Mouse (Mus musculus) bone marrow macrophage, adult 2 months (primary cell): ENCODE data around the gene Dnah8. TPM values are rescaled to one million over a fixed set of nuclear protein-coding genes. Genes with fewer than 3 reads are reported as not detected.

Experiments
- H3K27ac ChIP-seq: 2 replicates; pipeline ENCODE4 v1.5.1; 2012; ENCODE audit warnings: low read depth, low read length; ENCODE audit not compliant: insufficient read depth
- H3K4me1 ChIP-seq: 2 replicates; pipeline ENCODE4 v1.6.1; 2012; ENCODE audit warnings: low read length; ENCODE audit not compliant: control insufficient read depth, insufficient read depth
- H3K4me3 ChIP-seq: 2 replicates; pipeline ENCODE4 v1.5.1; 2012; ENCODE audit warnings: mild to moderate bottlenecking, low read length, moderate library complexity; ENCODE audit not compliant: insufficient read depth
- CTCF ChIP-seq: IDR thresholded peaks from 2 replicates; pipeline ENCODE4 v1.5.1; 2012; ENCODE audit warnings: low read depth, mild to moderate bottlenecking, low read length, moderate library complexity
- POLR2A ChIP-seq: IDR thresholded peaks from 2 replicates; pipeline ENCODE4 v1.6.1; 2012; ENCODE audit warnings: mild to moderate bottlenecking, low read depth, low read length, borderline replicate concordance
- polyA plus RNA-seq: library from polyadenylated mRNA; stranded (reverse); fragments of >200 nt; gene quantifications from 2 replicates; pipeline ENCODE4 v1.2.4, GENCODE M21; 2012; ENCODE audit not compliant: missing spikeins, insufficient read depth, insufficient read length

The Dnah8 gene
- polyA plus RNA-seq, 1 experiment = 0.64 TPM

- Histone ChIP-seq H3K27ac (no peak overlapping the region), H3K4me3 (no peak overlapping the region), H3K4me1 (no peaks in the 10 kb centered on the region)
- TF ChIP-seq CTCF (no peak), POLR2A (no peak)
Observed at GRCm38 (mm10) chr17:30808866-30809660, 184.9 kb downstream of the Dnah8 start.

GRCm38 (mm10) chr17:30809926-30810660 lies 185.9 kb downstream of the Dnah8 start:
- no peak for TF ChIP-seq CTCF
- no peak for TF ChIP-seq POLR2A
- Histone ChIP-seq H3K4me1 (no peaks in the 10 kb centered on the region), H3K27ac (no peak overlapping the region), H3K4me3 (no peak overlapping the region)

GRCm38 (mm10) chr17:30818543-30818942 lies 194.4 kb downstream of the Dnah8 start:
- Histone ChIP-seq H3K4me1 (no peaks in the 10 kb centered on the region), H3K27ac (no peak overlapping the region), H3K4me3 (no peak overlapping the region)
- TF ChIP-seq CTCF = no peak
- no peak for TF ChIP-seq POLR2A

GRCm38 (mm10) chr17:30819134-30819533 lies 195.0 kb downstream of the Dnah8 start:
- H3K4me1 ChIP-seq = no peaks in the 10 kb centered on the region
- H3K4me3 ChIP-seq = no peak overlapping the region
- TF ChIP-seq CTCF (no peak), POLR2A (no peak)
- H3K27ac ChIP-seq = no peak overlapping the region

- H3K27ac ChIP-seq = no peak overlapping the region
- no peak overlapping the region for H3K4me3 ChIP-seq
- H3K4me1 ChIP-seq = no peaks in the 10 kb centered on the region
- no peak for TF ChIP-seq POLR2A
- no peak for TF ChIP-seq CTCF
Observed at GRCm38 (mm10) chr17:30821115-30821514, 197.0 kb downstream of the Dnah8 start.

- H3K27ac ChIP-seq = no peak overlapping the region
- no peak for TF ChIP-seq CTCF
- TF ChIP-seq POLR2A = no peak
- no peaks in the 10 kb centered on the region for H3K4me1 ChIP-seq
- H3K4me3 ChIP-seq = no peak overlapping the region
Observed at GRCm38 (mm10) chr17:30824473-30824872, 200.3 kb downstream of the Dnah8 start.

GRCm38 (mm10) chr17:30825731-30826304 lies 201.7 kb downstream of the Dnah8 start:
- H3K4me3 ChIP-seq = no peak overlapping the region
- no peak overlapping the region for H3K27ac ChIP-seq
- TF ChIP-seq CTCF (no peak), POLR2A (no peak)
- no peaks in the 10 kb centered on the region for H3K4me1 ChIP-seq

GRCm38 (mm10) chr17:30831170-30831569 lies 207.0 kb downstream of the Dnah8 start:
- Histone ChIP-seq H3K4me1 (no peaks in the 10 kb centered on the region), H3K4me3 (no peak overlapping the region), H3K27ac (no peak overlapping the region)
- TF ChIP-seq POLR2A (no peak), CTCF (no peak)

GRCm38 (mm10) chr17:30835419-30835818 lies 211.3 kb downstream of the Dnah8 start:
- H3K4me1 ChIP-seq = no peaks in the 10 kb centered on the region
- no peak overlapping the region for H3K4me3 ChIP-seq
- H3K27ac ChIP-seq = no peak overlapping the region
- TF ChIP-seq POLR2A (no peak), CTCF (no peak)

- no peaks in the 10 kb centered on the region for H3K4me1 ChIP-seq
- H3K27ac ChIP-seq = no peak overlapping the region
- H3K4me3 ChIP-seq = no peak overlapping the region
- TF ChIP-seq CTCF (no peak), POLR2A (no peak)
Observed at GRCm38 (mm10) chr17:30837031-30837430, 212.9 kb downstream of the Dnah8 start.
